Mouse (Mus musculus): ENCODE results near the gene Ddn. TPM values are rescaled to one million over a fixed set of nuclear protein-coding genes. Genes with fewer than 3 reads are reported as not detected.

Ddn gene
- total RNA-seq, 1 experiment from 2014 or later, result 0.23 TPM

- ATAC-seq (replicated peaks; ENCODE audit: low read depth, poor library complexity, severe bottlenecking), result no peak
Measured at GRCm38 (mm10) chr15:98802926-98803325, 6.4 kb downstream of the Ddn start.

GRCm38 (mm10) chr15:98799396-98799795, 9.9 kb downstream of the Ddn start:
- peak; percentile 46 for ATAC-seq (replicated peaks; ENCODE audit: low read depth, poor library complexity, severe bottlenecking)

GRCm38 (mm10) chr15:98798903-98799302, 10.4 kb downstream of the Ddn start:
- ATAC-seq (replicated peaks; ENCODE audit: low read depth, poor library complexity, severe bottlenecking), result no peak

GRCm38 (mm10) chr15:98797835-98798492, 11.3 kb downstream of the Ddn start:
- ATAC-seq (replicated peaks; ENCODE audit: low read depth, poor library complexity, severe bottlenecking), result no peak

- no peak for ATAC-seq (replicated peaks; ENCODE audit: low read depth, poor library complexity, severe bottlenecking)
Measured at GRCm38 (mm10) chr15:98796803-98797595, 12.3 kb downstream of the Ddn start.

GRCm38 (mm10) chr15:98793141-98793698, 16.1 kb downstream of the Ddn start:
- ATAC-seq (replicated peaks; ENCODE audit: low read depth, poor library complexity, severe bottlenecking), result no peak

- ATAC-seq (replicated peaks; ENCODE audit: low read depth, poor library complexity, severe bottlenecking), result no peak
Measured at GRCm38 (mm10) chr15:98792233-98793020, 16.9 kb downstream of the Ddn start.

GRCm38 (mm10) chr15:98791771-98792170, 17.5 kb downstream of the Ddn start:
- ATAC-seq (replicated peaks; ENCODE audit: low read depth, poor library complexity, severe bottlenecking), result 0 out of 2 replicates have a peak, but pooled peaks have one; percentile 16

- no peak for ATAC-seq (replicated peaks; ENCODE audit: low read depth, poor library complexity, severe bottlenecking)
Measured at GRCm38 (mm10) chr15:98791221-98791620, 18.1 kb downstream of the Ddn start.

- no peak for ATAC-seq (replicated peaks; ENCODE audit: low read depth, poor library complexity, severe bottlenecking)
Measured at GRCm38 (mm10) chr15:98790761-98791160, 18.5 kb downstream of the Ddn start.

- ATAC-seq (replicated peaks; ENCODE audit: low read depth, poor library complexity, severe bottlenecking), result no peak; the same call in 1 of the 2 replicates
Measured at GRCm38 (mm10) chr15:98789661-98790535, 19.4 kb downstream of the Ddn start, which contains the start of gene Wnt1. Gene Wnt1, plus strand, starts transcription at chr15:98789857.

GRCm38 (mm10) chr15:98788972-98789660, 20.2 kb downstream of the Ddn start:
- ATAC-seq (replicated peaks; ENCODE audit: low read depth, poor library complexity, severe bottlenecking), result peak; percentile 47; the same call in 1 of the 2 replicates

GRCm38 (mm10) chr15:98787930-98788329, 21.4 kb downstream of the Ddn start:
- peak; percentile 38; the same call in 1 of the 2 replicates for ATAC-seq (replicated peaks; ENCODE audit: low read depth, poor library complexity, severe bottlenecking)

GRCm38 (mm10) chr15:98785744-98786143, 23.5 kb downstream of the Ddn start:
- no peak for ATAC-seq (replicated peaks; ENCODE audit: low read depth, poor library complexity, severe bottlenecking)

- no peak for ATAC-seq (replicated peaks; ENCODE audit: low read depth, poor library complexity, severe bottlenecking)
Measured at GRCm38 (mm10) chr15:98781166-98781565, 28.1 kb downstream of the Ddn start.

- 0 out of 2 replicates have a peak, but pooled peaks have one; percentile 10 for ATAC-seq (replicated peaks; ENCODE audit: low read depth, poor library complexity, severe bottlenecking)
Measured at GRCm38 (mm10) chr15:98780573-98780972, 28.7 kb downstream of the Ddn start.

- ATAC-seq (replicated peaks; ENCODE audit: low read depth, poor library complexity, severe bottlenecking), result no peak
Measured at GRCm38 (mm10) chr15:98780075-98780474, 29.2 kb downstream of the Ddn start.

GRCm38 (mm10) chr15:98778806-98779205, 30.5 kb downstream of the Ddn start:
- ATAC-seq (replicated peaks; ENCODE audit: low read depth, poor library complexity, severe bottlenecking), result peak; percentile 15
